Mouse (Mus musculus): Measurements from ENCODE around the gene Dennd1a. TPM values are rescaled to one million over a fixed set of nuclear protein-coding genes. Genes with fewer than 3 reads are reported as not detected.

The Dennd1a gene
- polyA plus RNA-seq, 1 experiment = 11.9 TPM

DNA sequence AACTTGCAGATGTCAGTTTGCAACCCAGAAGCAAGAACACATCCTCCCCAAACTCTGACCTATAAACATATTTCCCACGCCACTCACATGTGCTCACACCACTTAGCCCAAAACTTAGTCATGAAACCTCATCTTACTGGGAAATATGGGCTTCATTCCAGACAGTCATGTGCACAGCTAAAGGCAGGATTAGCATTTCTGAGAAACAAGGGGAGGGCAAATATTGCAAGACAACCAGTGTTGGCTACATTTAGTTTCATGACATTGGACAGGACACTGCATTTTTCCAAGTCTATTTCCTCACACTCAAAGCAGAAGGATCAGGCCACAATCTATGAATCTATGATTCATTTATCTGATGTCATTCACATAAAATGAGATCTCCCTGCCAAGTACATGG lies 4.3 kb upstream of the Dennd1a start:
- H3K4me1 ChIP-seq (ENCODE audit: control insufficient read depth, insufficient read depth, low read length) = peaks cover 1% of the 10 kb centered on the region
- no peak overlapping the region for H3K9ac ChIP-seq (ENCODE audit: low read depth, poor library complexity, severe bottlenecking)
- H3K27ac ChIP-seq (ENCODE audit: insufficient read depth, low read length) = no peak overlapping the region
- no peaks in the 10 kb centered on the region for H3K9me3 ChIP-seq (replicated peaks; ENCODE audit: control insufficient read depth, insufficient read depth, low read length, poor library complexity, severe bottlenecking)
- H3K4me3 ChIP-seq (ENCODE audit: low read depth, low read length) = no peak overlapping the region
- no peak for TF ChIP-seq CTCF (IDR thresholded peaks at IDR 0.05; ENCODE audit: low read depth, low read length)
- TF ChIP-seq POLR2A (IDR thresholded peaks at IDR 0.05; ENCODE audit: insufficient read depth, low read length) = no peak
- no peaks in the 10 kb centered on the region for H3K27me3 ChIP-seq (ENCODE audit: control insufficient read depth, insufficient read depth, low read length, poor library complexity, severe bottlenecking)
- H3K36me3 ChIP-seq (ENCODE audit: control insufficient read depth, insufficient read depth, low read length, poor library complexity, severe bottlenecking) = no peaks in the 10 kb centered on the region

GRCm38 (mm10) chr2:38288226-38288625 lies 1.0 kb upstream of the Dennd1a start:
- Histone ChIP-seq H3K27ac (ENCODE audit: insufficient read depth, low read length) (peak overlapping the region; percentile 27; the same call in 1 of the 2 replicates), H3K4me3 (ENCODE audit: low read depth, low read length) (no peak overlapping the region), H3K27me3 (ENCODE audit: control insufficient read depth, insufficient read depth, low read length, poor library complexity, severe bottlenecking) (no peaks in the 10 kb centered on the region), H3K9ac (ENCODE audit: low read depth, poor library complexity, severe bottlenecking) (no peak overlapping the region), H3K4me1 (ENCODE audit: control insufficient read depth, insufficient read depth, low read length) (peaks cover 1% of the 10 kb centered on the region), H3K36me3 (ENCODE audit: control insufficient read depth, insufficient read depth, low read length, poor library complexity, severe bottlenecking) (no peaks in the 10 kb centered on the region), H3K9me3 (replicated peaks; ENCODE audit: control insufficient read depth, insufficient read depth, low read length, poor library complexity, severe bottlenecking) (no peaks in the 10 kb centered on the region)
- no peak for TF ChIP-seq CTCF (IDR thresholded peaks at IDR 0.05; ENCODE audit: low read depth, low read length)
- TF ChIP-seq POLR2A (IDR thresholded peaks at IDR 0.05; ENCODE audit: insufficient read depth, low read length) = no peak
- TF ChIP-seq EP300 (IDR thresholded peaks at IDR 0.05; ENCODE audit: insufficient read depth, low read depth, low read length) = no peak

DNA sequence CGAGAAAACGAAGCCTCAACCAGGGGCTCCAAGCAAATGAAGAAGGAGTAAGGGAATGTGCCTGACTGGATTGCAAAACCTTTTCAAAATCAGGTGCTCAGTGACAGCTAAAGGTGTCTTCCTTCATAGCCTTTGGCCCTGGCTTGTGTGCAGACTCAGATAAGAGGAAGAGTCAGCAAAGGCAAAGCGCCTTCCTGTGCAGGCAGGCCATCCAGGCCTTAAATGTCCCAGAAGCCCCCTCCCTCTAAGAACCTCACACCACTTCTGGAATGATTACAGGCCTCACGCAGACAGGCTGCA lies 807 bp downstream of the Dennd1a start:
- no peaks in the 10 kb centered on the region for H3K36me3 ChIP-seq (ENCODE audit: control insufficient read depth, insufficient read depth, low read length, poor library complexity, severe bottlenecking)
- H3K9ac ChIP-seq (ENCODE audit: low read depth, poor library complexity, severe bottlenecking) = peak overlapping the region; percentile 85
- TF ChIP-seq EP300 (IDR thresholded peaks at IDR 0.05; ENCODE audit: insufficient read depth, low read depth, low read length) (no peak), POLR2A (IDR thresholded peaks at IDR 0.05; ENCODE audit: insufficient read depth, low read length) (no peak), CTCF (IDR thresholded peaks at IDR 0.05; ENCODE audit: low read depth, low read length) (no peak)
- no peaks in the 10 kb centered on the region for H3K9me3 ChIP-seq (replicated peaks; ENCODE audit: control insufficient read depth, insufficient read depth, low read length, poor library complexity, severe bottlenecking)
- peak overlapping the region; percentile 85 for H3K4me3 ChIP-seq (ENCODE audit: low read depth, low read length)
- no peaks in the 10 kb centered on the region for H3K27me3 ChIP-seq (ENCODE audit: control insufficient read depth, insufficient read depth, low read length, poor library complexity, severe bottlenecking)
- H3K27ac ChIP-seq (ENCODE audit: insufficient read depth, low read length) = no peak overlapping the region
- H3K4me1 ChIP-seq (ENCODE audit: control insufficient read depth, insufficient read depth, low read length) = peaks cover 1% of the 10 kb centered on the region

- Histone ChIP-seq H3K9ac (ENCODE audit: low read depth, poor library complexity, severe bottlenecking) (peak overlapping the region; percentile 85; the same call in 1 of the 2 replicates), H3K9me3 (replicated peaks; ENCODE audit: control insufficient read depth, insufficient read depth, low read length, poor library complexity, severe bottlenecking) (no peaks in the 10 kb centered on the region), H3K36me3 (ENCODE audit: control insufficient read depth, insufficient read depth, low read length, poor library complexity, severe bottlenecking) (no peaks in the 10 kb centered on the region), H3K4me3 (ENCODE audit: low read depth, low read length) (no peak overlapping the region), H3K27ac (ENCODE audit: insufficient read depth, low read length) (no peak overlapping the region), H3K27me3 (ENCODE audit: control insufficient read depth, insufficient read depth, low read length, poor library complexity, severe bottlenecking) (no peaks in the 10 kb centered on the region), H3K4me1 (ENCODE audit: control insufficient read depth, insufficient read depth, low read length) (peaks cover 1% of the 10 kb centered on the region)
- TF ChIP-seq POLR2A (IDR thresholded peaks at IDR 0.05; ENCODE audit: insufficient read depth, low read length) = no peak
- no peak for TF ChIP-seq CTCF (IDR thresholded peaks at IDR 0.05; ENCODE audit: low read depth, low read length)
Observed at GRCm38 (mm10) chr2:38285781-38286432, 1.3 kb downstream of the Dennd1a start.

GRCm38 (mm10) chr2:38283961-38284360 lies 3.2 kb downstream of the Dennd1a start:
- no peaks in the 10 kb centered on the region for H3K36me3 ChIP-seq (ENCODE audit: control insufficient read depth, insufficient read depth, low read length, poor library complexity, severe bottlenecking)
- H3K9ac ChIP-seq (ENCODE audit: low read depth, poor library complexity, severe bottlenecking) = no peak overlapping the region
- H3K4me1 ChIP-seq (ENCODE audit: control insufficient read depth, insufficient read depth, low read length) = peaks cover 1% of the 10 kb centered on the region
- H3K27ac ChIP-seq (ENCODE audit: insufficient read depth, low read length) = no peak overlapping the region
- no peaks in the 10 kb centered on the region for H3K27me3 ChIP-seq (ENCODE audit: control insufficient read depth, insufficient read depth, low read length, poor library complexity, severe bottlenecking)
- no peak overlapping the region for H3K4me3 ChIP-seq (ENCODE audit: low read depth, low read length)
- no peaks in the 10 kb centered on the region for H3K9me3 ChIP-seq (replicated peaks; ENCODE audit: control insufficient read depth, insufficient read depth, low read length, poor library complexity, severe bottlenecking)
- no peak for TF ChIP-seq CTCF (IDR thresholded peaks at IDR 0.05; ENCODE audit: low read depth, low read length)
- TF ChIP-seq POLR2A (IDR thresholded peaks at IDR 0.05; ENCODE audit: insufficient read depth, low read length) = no peak
- no peak for TF ChIP-seq EP300 (IDR thresholded peaks at IDR 0.05; ENCODE audit: insufficient read depth, low read depth, low read length)

DNA sequence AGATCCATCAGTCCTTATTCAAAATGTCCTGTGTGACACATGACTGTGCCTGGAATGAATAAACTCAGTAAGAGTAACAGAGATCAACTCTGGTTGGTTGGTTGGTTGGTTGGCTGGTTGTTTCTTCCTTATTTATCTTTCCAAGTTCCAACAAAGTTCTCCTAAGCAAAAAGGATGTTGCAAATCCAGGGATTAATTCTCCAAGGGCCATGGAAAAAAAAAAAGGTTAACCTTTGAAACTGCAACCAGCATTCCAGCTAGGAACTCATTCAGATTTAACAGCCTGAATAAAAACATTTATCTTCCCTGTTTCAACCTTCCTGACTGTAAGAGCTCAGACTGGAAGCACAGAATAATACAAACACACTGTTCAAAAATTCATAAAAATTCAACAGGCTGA lies 6.8 kb downstream of the Dennd1a start:
- Histone ChIP-seq H3K9me3 (replicated peaks; ENCODE audit: control insufficient read depth, insufficient read depth, low read length, poor library complexity, severe bottlenecking) (no peaks in the 10 kb centered on the region), H3K4me3 (ENCODE audit: low read depth, low read length) (no peak overlapping the region), H3K36me3 (ENCODE audit: control insufficient read depth, insufficient read depth, low read length, poor library complexity, severe bottlenecking) (no peaks in the 10 kb centered on the region), H3K27ac (ENCODE audit: insufficient read depth, low read length) (no peak overlapping the region), H3K27me3 (ENCODE audit: control insufficient read depth, insufficient read depth, low read length, poor library complexity, severe bottlenecking) (no peaks in the 10 kb centered on the region), H3K4me1 (ENCODE audit: control insufficient read depth, insufficient read depth, low read length) (no peaks in the 10 kb centered on the region), H3K9ac (ENCODE audit: low read depth, poor library complexity, severe bottlenecking) (no peak overlapping the region)
- TF ChIP-seq EP300 (IDR thresholded peaks at IDR 0.05; ENCODE audit: insufficient read depth, low read depth, low read length) (no peak), POLR2A (IDR thresholded peaks at IDR 0.05; ENCODE audit: insufficient read depth, low read length) (no peak), CTCF (IDR thresholded peaks at IDR 0.05; ENCODE audit: low read depth, low read length) (no peak)

All from ES-Bruce4 (cell line).